Mouse (Mus musculus): ENCODE measurements around the gene Cpped1.

GRCm38 (mm10) chr16:11833474-11833873 is 75.8 kb downstream of the Cpped1 start:
- TF ChIP-seq CTCF (conservative IDR thresholded peaks at IDR 0.05; ENCODE audit: low read length) (no peak), POU5F1 (IDR thresholded peaks at IDR 0.05; ENCODE audit: borderline replicate concordance, low read length) (no peak)

All from E14TG2a.4 (cell line).